Mouse (Mus musculus): Measurements from ENCODE around the gene Galnt14.

GRCm38 (mm10) chr17:73620049-73620448, 90.2 kb downstream of the Galnt14 start:
- TF ChIP-seq POLR2A (IDR thresholded peaks at IDR 0.05; ENCODE audit: borderline replicate concordance, insufficient read depth, low read length) (no peak), CTCF (IDR thresholded peaks at IDR 0.05; ENCODE audit: borderline replicate concordance, insufficient read depth, low read depth, low read length) (no peak)

Data from cerebellum, adult 2 months (tissue).